ENCODE assay signal across 7 mouse cellular contexts in genomic region chr13:23990928-23991327, GRCm38 (mm10). TPM values are rescaled to one million over a fixed set of nuclear protein-coding genes. Genes with fewer than 3 reads are reported as not detected.
DNase-seq lines count a peak whose midpoint lies in the region; ATAC-seq and TF ChIP-seq lines count a peak whose summit lies in the region.

Gene Scgn (minus strand): TSS chr13:23991214.

- DNase-seq in 3T3-L1 (ENCODE audit: low read depth, low spot score) = peak; percentile 68
- peak; percentile 90 for DNase-seq in embryo, embryonic 11 days
- peak; percentile 27 to 49 for DNase-seq in heart, postnatal 36 days
- DNase-seq in kidney, postnatal 36 days = peak; percentile 67 to 89
- peak; percentile 77 for DNase-seq in testis, postnatal 10 days (ENCODE audit: low spot score)

- TF ChIP-seq CTCF in E14TG2a.4 (conservative IDR thresholded peaks at IDR 0.05; ENCODE audit: low read length) = no peak

- under 1% methylated on average over 20 of the region's 20 CpGs for WGBS in midbrain, embryonic 12.5 days

- peaks cover 11% of the 10 kb centered on the region; the same call in 1 of the 2 replicates for H3K27me3 ChIP-seq in E14TG2a.4 (ENCODE audit: insufficient read depth, low read length)
- H3K27me3 ChIP-seq in midbrain, embryonic 12.5 days = peaks cover 28% of the 10 kb centered on the region

- ATAC-seq in midbrain, embryonic 12.5 days (ENCODE audit: low FRiP score, low read depth) = 0 out of 2 replicates have a peak, but pooled peaks have one; percentile 34

- intact Hi-C loops in heart, postnatal 36 days (cut with DNase I) = no loop called here

- no peak within 1 kb of the TSS for H3K27ac ChIP-seq in midbrain, embryonic 12.5 days (replicated peaks)

- H3K4me3 ChIP-seq in E14TG2a.4 (replicated peaks; ENCODE audit: low read length) = peak within 1 kb of the TSS; percentile 60
- H3K4me3 ChIP-seq in midbrain, embryonic 12.5 days = peak within 1 kb of the TSS; percentile 31

- H3K4me2 ChIP-seq in midbrain, embryonic 12.5 days (replicated peaks) = peak within 1 kb of the TSS; percentile 62

- H3K9ac ChIP-seq in midbrain, embryonic 12.5 days (replicated peaks) = no peak within 1 kb of the TSS

- no peaks in the 10 kb centered on the region for H3K9me3 ChIP-seq in E14TG2a.4 (ENCODE audit: low read length)
- no peaks in the 10 kb centered on the region for H3K9me3 ChIP-seq in midbrain, embryonic 12.5 days

- peaks cover 58% of the 10 kb centered on the region for H3K4me1 ChIP-seq in E14TG2a.4 (replicated peaks; ENCODE audit: low read depth, low read length)
- H3K4me1 ChIP-seq in midbrain, embryonic 12.5 days = peaks cover 14% of the 10 kb centered on the region

- H3K36me3 ChIP-seq in E14TG2a.4 (ENCODE audit: insufficient read depth, low read length) = no peaks in the 10 kb centered on the region
- H3K36me3 ChIP-seq in midbrain, embryonic 12.5 days = no peaks in the 10 kb centered on the region

RNA-seq across cellular contexts. Expression of gene Scgn, which starts in this region (rescaled TPM):
- not detected for total RNA-seq in heart, postnatal 36 days (2021)
- 0.37 and 0.38 TPM in 2 replicates for polyA plus RNA-seq in midbrain, embryonic 12.5 days (2016; fragmentation: Nextera tagmentation; extraction: Ambion mirVana)

Comparison
In these comparisons a context has a peak if more than half of its experiments do, and no peak if none do; other contexts are left out.
1. Peak in DNase-seq in heart, postnatal 36 days; RNA of the gene not detected or under 1 TPM.
2. Peak in ATAC-seq, H3K4me3 ChIP-seq and H3K4me2 ChIP-seq in midbrain, embryonic 12.5 days; RNA of the gene not detected or under 1 TPM.
3. DNase-seq: peak in every context shown above with its lines; median percentile 90 in embryo, embryonic 11 days; 78 in kidney, postnatal 36 days; 77 in testis, postnatal 10 days; 68 in 3T3-L1; 38 in heart, postnatal 36 days.